Mouse (Mus musculus) left cerebral cortex, postnatal 14 days (tissue): ENCODE measurements around the gene Gbp3. TPM values are rescaled to one million over a fixed set of nuclear protein-coding genes. Genes with fewer than 3 reads are reported as not detected.
"Not testable (repeated sequence)": the region's sequence is repeated elsewhere in the genome, so short reads cannot be mapped to it uniquely, and the experiment has no call there.

Experiments
- DNase-seq, 2 experiments: peaks; one replicate each; pipeline ENCODE4 v3.0.0; 2021 to 2022; ENCODE audit warnings: low spot score in 2 of 2, mixed read lengths in 1 of 2
- intact Hi-C: fragments of 180-260 bp; cut with DNase I; formaldehyde crosslinking; loops from one replicate; pipeline ENCODE4 v1.15.1; 2025
- long read RNA-seq, 2 experiments: library from polyadenylated mRNA; stranded (forward); transcript quantifications; one replicate each; pipeline ENCODE4 v2.0.0; 2021
- total RNA-seq, 2 experiments: library from RNA; stranded (reverse); gene quantifications; 2 replicates each; pipeline ENCODE4 v1.2.3; 2021

The Gbp3 gene
- total RNA-seq = 1 to 10 TPM; 5.6 to 6.3 TPM
- long read RNA-seq, experiment 1, partial matches to known transcripts = 0 of 5 reads
- long read RNA-seq, experiment 1, other reads (novel, unspliced or antisense) = 2 of 5 reads
- long read RNA-seq, experiment 2, partial matches to known transcripts = 0 of 5 reads
- long read RNA-seq, experiment 2, other reads (novel, unspliced or antisense) = 3 of 5 reads

DNA sequence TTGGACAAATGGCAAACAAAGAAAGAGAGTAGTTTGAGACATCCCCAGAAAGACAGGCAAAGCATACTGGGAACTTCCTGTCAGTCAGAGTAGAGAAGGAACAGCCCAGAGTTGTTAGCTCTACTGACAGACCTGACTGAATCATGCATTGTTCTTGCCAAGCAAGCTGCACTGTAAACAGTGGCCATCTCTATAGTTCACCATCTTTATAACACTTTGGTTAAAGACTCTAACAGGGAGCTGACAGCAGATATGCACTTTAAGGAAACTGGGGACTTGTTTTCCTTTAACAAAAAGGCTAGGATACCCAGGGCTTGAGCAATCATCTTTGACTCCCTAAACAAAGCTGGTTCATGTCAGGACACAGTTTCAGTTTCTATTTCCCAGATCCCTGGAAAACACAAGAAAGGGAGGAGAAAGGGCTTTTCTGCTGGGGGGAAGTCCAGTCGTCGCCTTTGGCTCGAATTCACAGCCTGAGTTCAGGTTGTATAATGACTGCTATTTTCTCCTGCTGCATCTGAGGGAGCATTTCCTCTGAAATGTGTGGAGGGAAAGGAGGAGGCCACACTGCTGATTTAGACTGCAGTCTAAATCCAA, at the start of gene Gbp3:
Gene Gbp3 (plus strand): TSS at position 395 of the 597 bp plus-strand sequence.
- peak in 1 of 2 experiments; percentile 17 for DNase-seq

GRCm38 (mm10) chr3:142528116-142528515, 31.7 kb upstream of the Gbp3 start:
- intact Hi-C loops = no loop called here
- no peak for DNase-seq

More for the DNA sequence above, at the start of gene Gbp3:
- intact Hi-C loops = loop anchor here (1.0 kb wide), 1 partner anchor 69 kb away; no protein-coding TSS in a partner anchor

DNA sequence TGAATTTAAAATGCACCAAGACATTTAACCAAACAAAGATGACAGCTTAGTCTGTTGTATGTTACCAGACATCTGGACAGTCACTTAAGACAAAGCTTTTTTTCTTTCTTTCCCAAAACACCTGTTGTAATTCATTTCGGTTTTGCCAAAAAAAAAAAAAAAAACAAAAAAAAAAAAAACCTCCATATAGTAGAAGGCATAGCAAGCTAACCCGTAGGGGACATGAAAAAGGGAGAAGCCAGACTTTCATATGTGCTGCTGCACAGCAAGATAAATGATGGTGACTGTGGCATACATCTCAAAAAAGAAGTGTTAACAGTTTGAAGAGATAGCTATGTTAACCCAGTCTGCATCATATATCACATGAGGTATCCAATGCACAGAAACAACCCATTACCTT, 30.2 kb upstream of the Gbp3 start:
- intact Hi-C loops = no loop called here
- no peak for DNase-seq

GRCm38 (mm10) chr3:142530087-142530953, 29.5 kb upstream of the Gbp3 start, which contains the start of gene Gbp7:
Gbp7 (plus strand) TSS chr3:142530342.
- peak; percentile 38 to 42 for DNase-seq
- intact Hi-C loops = no loop called here

GRCm38 (mm10) chr3:142531595-142531994, 28.2 kb upstream of the Gbp3 start:
- intact Hi-C loops = no loop called here
- DNase-seq = no peak

DNA sequence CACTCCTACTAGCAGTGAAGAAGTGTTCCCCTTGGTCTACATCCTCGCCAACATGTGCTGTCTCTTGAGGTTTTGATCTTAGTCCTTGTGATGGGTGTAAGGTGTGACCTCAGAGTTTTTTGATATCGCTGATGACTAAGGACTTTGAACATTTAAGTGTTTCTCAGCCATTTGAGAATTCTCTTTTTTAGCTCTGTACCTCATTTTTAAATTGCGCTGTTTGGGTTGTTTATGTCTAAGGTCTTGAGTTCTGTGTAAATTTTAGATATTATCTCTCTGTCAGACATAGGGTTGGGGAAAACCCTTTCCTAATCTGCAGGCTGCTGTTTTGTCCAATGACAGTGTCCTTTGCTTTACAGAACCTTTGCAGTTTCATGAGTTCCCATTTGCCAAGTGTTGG, 26.6 kb upstream of the Gbp3 start:
- intact Hi-C loops = no loop called here
- no peak for DNase-seq

- intact Hi-C loops = no loop called here
- DNase-seq = no peak
Measured at GRCm38 (mm10) chr3:142535667-142536066, 24.2 kb upstream of the Gbp3 start.

- intact Hi-C loops = no loop called here
- DNase-seq = no peak
Measured at GRCm38 (mm10) chr3:142541391-142541790, 18.4 kb upstream of the Gbp3 start.

- intact Hi-C loops, DNase-seq: not testable (repeated sequence)
Measured at GRCm38 (mm10) chr3:142542776-142543175, 17.1 kb upstream of the Gbp3 start.

GRCm38 (mm10) chr3:142546690-142547089, 13.1 kb upstream of the Gbp3 start:
- intact Hi-C loops = no loop called here
- no peak for DNase-seq

DNA sequence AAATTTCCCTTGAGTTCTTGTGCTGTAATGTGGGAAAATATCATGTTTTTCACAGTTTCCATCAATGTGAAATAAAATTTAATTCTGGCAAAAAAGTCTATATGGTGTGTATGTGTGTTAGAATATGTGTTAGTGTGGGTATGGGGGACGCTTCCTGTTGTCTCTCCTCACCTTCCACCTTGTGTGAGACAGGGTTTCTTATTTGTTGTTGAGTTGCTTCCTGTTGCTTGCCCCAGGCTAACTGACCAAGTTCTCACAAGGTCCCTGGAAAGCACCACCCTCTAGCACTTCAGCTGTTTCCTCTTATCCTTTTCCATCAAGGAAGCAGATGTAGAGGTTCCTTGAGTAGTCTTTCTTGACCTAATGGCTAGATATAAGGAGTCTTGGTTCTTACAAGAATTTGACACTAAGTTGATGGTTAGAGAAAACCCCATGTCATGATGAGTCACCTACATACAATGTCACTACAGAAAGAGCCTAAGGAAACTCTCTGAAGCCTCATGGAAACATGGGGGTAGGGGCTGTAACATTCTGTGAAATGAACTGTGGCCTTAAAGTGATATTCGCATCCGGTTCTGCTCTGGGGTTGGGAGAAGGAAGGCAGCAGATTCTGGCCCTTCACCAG, 9.7 kb upstream of the Gbp3 start:
- intact Hi-C loops = no loop called here
- no peak for DNase-seq

GRCm38 (mm10) chr3:142554601-142555000, 5.2 kb upstream of the Gbp3 start:
- intact Hi-C loops = no loop called here

DNA sequence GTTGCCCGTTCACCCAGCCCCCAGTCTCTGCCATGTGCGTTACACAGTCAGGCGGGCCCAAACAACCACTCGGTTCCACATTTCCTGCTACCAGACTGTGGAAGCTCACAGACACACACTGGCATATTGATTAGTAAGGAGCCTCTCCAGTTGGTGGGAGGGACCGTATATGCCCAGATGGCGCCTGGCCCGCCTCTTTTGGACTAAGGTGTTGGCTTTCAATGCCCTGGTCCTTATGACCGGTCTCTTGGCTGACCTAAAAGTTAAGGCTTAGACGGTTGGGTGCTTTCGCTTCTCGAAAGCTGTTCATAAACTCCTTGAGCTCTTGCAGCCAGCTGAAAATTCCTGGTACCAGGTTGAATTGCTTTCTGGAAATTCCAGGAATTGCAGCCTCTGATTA, 4.2 kb upstream of the Gbp3 start:
- no peak for DNase-seq
- intact Hi-C loops = no loop called here

More at GRCm38 (mm10) chr3:142554601-142555000, 5.2 kb upstream of the Gbp3 start:
- no peak for DNase-seq

DNA sequence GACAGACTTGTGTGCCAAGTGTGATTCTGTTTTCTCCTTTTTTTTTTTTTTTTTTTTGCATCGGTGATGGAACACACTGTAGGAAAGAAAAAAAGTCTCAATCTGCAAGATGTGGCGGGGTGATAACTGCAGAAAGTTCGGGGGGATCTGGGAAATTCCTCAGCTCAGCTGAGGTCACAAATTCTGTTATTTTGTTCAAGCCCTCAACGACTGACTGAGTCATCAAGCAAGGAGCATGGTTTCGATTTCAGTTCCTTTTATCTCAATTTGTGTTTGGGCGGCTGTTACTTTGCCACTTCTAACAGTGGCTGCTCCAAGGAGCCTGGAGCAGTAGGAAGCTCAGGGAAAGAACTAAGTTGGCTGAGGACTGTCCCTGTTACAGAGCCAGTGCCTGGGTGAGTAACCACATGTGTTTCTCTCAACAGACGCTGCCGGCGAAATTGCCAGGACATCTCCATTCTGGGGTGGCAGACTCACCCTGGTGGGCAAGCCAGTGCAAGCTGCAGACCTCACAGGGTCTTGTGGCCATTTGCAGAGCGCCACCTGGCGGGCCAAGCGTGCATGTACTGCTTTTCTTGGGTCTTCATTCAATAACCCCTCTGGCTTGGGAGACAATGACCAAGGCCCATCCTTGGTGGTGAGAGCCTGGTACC, 596 bp downstream of the Gbp3 start:
- intact Hi-C loops = loop anchor here (1.0 kb wide), 1 partner anchor 70 kb away; no protein-coding TSS in a partner anchor
- peak; percentile 69 to 80 for DNase-seq

DNA sequence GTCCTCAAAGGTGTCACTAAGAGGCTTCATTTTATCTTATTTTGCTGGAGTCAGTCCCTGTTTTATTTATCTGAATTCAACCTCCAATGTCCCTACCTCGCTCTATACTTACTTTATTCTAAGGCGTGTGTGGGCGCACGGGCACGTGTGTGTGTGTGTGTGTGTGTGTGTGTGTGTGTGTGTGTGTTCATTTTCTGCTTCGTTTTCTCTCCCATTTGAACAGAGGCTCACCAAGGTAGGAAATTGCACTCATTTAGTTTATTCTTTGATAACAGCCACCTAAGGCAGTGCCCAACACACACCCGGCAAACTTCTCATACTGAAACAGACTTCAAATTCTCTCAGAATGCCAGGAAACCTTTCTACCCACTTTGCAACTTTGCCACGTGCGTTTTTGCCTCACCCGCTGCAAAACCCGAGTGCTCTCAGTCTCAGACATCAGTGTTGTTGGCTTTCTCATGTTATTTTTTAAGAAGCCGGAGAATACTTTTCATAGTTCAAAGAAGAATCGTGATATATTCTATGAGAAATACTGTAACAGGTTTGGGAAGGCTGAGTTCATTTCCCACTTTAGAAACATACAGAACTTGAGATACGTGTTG, 1.3 kb downstream of the Gbp3 start:
- no peak for DNase-seq
- intact Hi-C loops = loop anchor here (1.0 kb wide), 1 partner anchor 68 kb away; the partner anchor contains the start of gene Gbp5

DNA sequence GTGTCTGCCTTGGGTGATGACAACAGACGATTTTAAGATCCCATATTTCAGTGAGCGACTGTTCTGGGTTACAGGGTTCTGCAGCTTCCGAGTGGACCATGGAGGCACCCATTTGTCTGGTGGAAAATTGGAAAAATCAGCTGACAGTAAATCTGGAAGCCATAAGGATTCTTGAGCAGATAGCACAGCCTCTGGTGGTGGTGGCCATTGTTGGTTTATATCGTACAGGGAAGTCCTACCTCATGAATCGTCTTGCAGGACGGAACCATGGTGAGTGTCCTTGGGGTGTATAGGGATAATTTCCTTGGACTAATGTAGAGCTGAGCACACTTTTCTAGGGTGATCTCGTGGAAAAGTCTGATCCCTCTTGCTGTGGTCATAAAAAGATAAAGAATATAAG, 1.8 kb downstream of the Gbp3 start:
- intact Hi-C loops = loop anchor here (1.0 kb wide), 1 partner anchor 68 kb away; the partner anchor contains the start of gene Gbp5
- no peak for DNase-seq

- DNase-seq, intact Hi-C loops: not testable (repeated sequence)
Measured at GRCm38 (mm10) chr3:142567490-142567889, 7.7 kb downstream of the Gbp3 start.

GRCm38 (mm10) chr3:142570738-142571137, 10.9 kb downstream of the Gbp3 start:
- DNase-seq = no peak
- intact Hi-C loops = no loop called here

DNA sequence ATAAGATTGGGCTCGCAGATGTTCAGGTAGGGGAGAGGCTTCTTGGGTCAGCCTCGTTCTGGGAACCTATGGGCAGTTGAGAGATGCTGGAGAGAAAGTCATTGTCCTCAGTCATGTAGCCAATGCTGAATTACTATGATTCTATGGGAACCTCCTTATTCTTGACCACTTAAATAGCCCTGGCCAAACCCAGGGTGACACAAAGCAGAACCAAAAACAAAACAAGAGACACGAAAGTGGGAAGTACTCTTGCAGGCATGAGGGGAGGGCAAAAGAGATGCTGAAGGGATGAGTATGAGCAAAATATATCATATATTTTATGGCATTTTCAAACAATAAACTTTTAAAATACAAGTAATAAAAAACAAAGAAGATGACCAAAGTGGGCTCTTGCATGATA, 17.3 kb downstream of the Gbp3 start:
- DNase-seq = no peak
- intact Hi-C loops = no loop called here
